Mouse (Mus musculus): ENCODE results near the gene Isca2.

- TF ChIP-seq CTCF (IDR thresholded peaks at IDR 0.05) (no peak), EP300 (IDR thresholded peaks at IDR 0.05) (no peak)
These were observed 24.9 kb upstream of the Isca2 start for GRCm38 (mm10) chr12:84748134-84748533.
